Mouse (Mus musculus): Measurements from ENCODE around the gene Tomm40.

Tomm40 gene

GRCm38 (mm10) chr7:19744590-19745385 lies 29.6 kb upstream of the Tomm40 start:
- peak; percentile 74 for DNase-seq

- no peak for DNase-seq
Measured at GRCm38 (mm10) chr7:19743791-19744190, 28.6 kb upstream of the Tomm40 start.

- no peak for DNase-seq
Measured at GRCm38 (mm10) chr7:19742468-19742867, 27.2 kb upstream of the Tomm40 start.

GRCm38 (mm10) chr7:19741329-19742031 lies 26.2 kb upstream of the Tomm40 start:
- no peak for DNase-seq

GRCm38 (mm10) chr7:19740269-19740668 lies 25.0 kb upstream of the Tomm40 start:
- no peak for DNase-seq

- DNase-seq, result no peak
Measured at GRCm38 (mm10) chr7:19738771-19739170, 23.5 kb upstream of the Tomm40 start.

GRCm38 (mm10) chr7:19736389-19737057 lies 21.3 kb upstream of the Tomm40 start:
- no peak for DNase-seq

GRCm38 (mm10) chr7:19734178-19734666 lies 19.0 kb upstream of the Tomm40 start:
- DNase-seq, result no peak

GRCm38 (mm10) chr7:19726541-19726940 lies 11.3 kb upstream of the Tomm40 start:
- DNase-seq, result no peak

- DNase-seq, result peak; percentile 55
Measured at GRCm38 (mm10) chr7:19724167-19724566, 8.9 kb upstream of the Tomm40 start.

- DNase-seq, result peak; percentile 82
Measured at GRCm38 (mm10) chr7:19722754-19723195, 7.5 kb upstream of the Tomm40 start.

GRCm38 (mm10) chr7:19719200-19719599 lies 4.0 kb upstream of the Tomm40 start:
- DNase-seq, result no peak

GRCm38 (mm10) chr7:19718297-19718952 lies 3.2 kb upstream of the Tomm40 start:
- DNase-seq, result no peak

- no peak for DNase-seq
Measured at GRCm38 (mm10) chr7:19717346-19717745, 2.1 kb upstream of the Tomm40 start.

- no peak for DNase-seq
Measured at GRCm38 (mm10) chr7:19716822-19717221, 1.6 kb upstream of the Tomm40 start.

GRCm38 (mm10) chr7:19716055-19716682 lies 931 bp upstream of the Tomm40 start:
- no peak for DNase-seq

- DNase-seq, result peak; percentile 42
Measured at GRCm38 (mm10) chr7:19714836-19715235, 402 bp downstream of the Tomm40 start.

GRCm38 (mm10) chr7:19713598-19713997 lies 1.6 kb downstream of the Tomm40 start:
- no peak for DNase-seq

- no peak for DNase-seq
Measured at GRCm38 (mm10) chr7:19713196-19713595, 2.0 kb downstream of the Tomm40 start.

GRCm38 (mm10) chr7:19712414-19712813 lies 2.8 kb downstream of the Tomm40 start:
- DNase-seq, result no peak

GRCm38 (mm10) chr7:19710650-19711049 lies 4.6 kb downstream of the Tomm40 start:
- no peak for DNase-seq

- no peak for DNase-seq
Measured at GRCm38 (mm10) chr7:19705271-19705670, 10.0 kb downstream of the Tomm40 start.

Data from kidney, adult 9 months (tissue).